Mouse (Mus musculus) kidney, adult 2 months (tissue): ENCODE measurements at regions not wholly inside any gene's neighbourhood (a gene's known extent, or its start where the extent isn't known, plus 50 kb on each side); places are given as distances from the start of the nearest gene placed in this dataset.

Experiments
- CTCF ChIP-seq: fragments of 200-500 bp; conservative IDR thresholded peaks from 2 replicates; pipeline ENCODE4 v1.5.1; 2011; ENCODE audit warnings: low read depth, mild to moderate bottlenecking, control low read depth, low read length, moderate library complexity, mixed read lengths; ENCODE audit not compliant: insufficient read depth, insufficient read length
- POLR2A ChIP-seq: fragments of 200-500 bp; IDR thresholded peaks from one replicate; pipeline ENCODE4 v1.6.1; 2011; ENCODE audit warnings: low read depth, low read length, control low read depth

DNA sequence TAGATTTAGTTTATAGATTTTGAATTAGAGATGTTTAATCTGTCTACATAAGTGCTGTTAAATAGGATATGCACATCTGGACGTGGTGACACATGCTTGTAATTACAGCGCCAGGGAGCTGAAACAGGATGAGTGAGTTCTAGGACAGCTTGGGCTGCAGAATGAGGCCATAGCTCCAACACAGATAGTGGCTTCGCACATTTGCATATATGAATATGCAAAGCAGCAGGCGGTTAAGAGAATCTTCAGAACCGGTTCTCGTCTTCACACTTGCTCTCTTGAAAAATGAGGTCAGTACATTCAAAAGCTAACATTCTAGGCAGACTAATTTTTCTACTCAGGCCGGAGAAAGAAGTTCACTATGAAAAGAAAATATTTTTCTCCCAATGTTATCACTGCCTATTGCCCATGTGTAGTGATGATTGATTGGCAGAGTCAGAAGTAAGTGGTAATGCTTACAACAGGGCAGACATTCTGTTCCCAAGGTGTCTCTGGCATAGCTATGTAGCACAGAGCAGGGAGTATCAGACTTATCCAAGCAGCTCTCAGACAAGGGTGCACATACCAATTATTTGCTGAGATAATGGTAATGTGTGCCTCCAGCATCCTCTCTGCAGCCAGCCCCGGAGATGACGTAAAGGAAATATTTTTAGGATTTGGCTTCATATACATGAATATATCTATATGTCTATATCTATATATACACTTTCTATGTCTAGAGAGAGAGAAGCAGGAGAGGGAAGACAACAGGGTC lies 178.4 kb downstream of the Sox2 start:
- TF ChIP-seq POLR2A (no peak), CTCF (no peak)
